Mouse (Mus musculus): ENCODE results near the gene Gabrr2. TPM values are rescaled to one million over a fixed set of nuclear protein-coding genes. Genes with fewer than 3 reads are reported as not detected.

The Gabrr2 gene
- polyA plus RNA-seq, 1 experiment from 2014 or later, result 0.24 TPM

- no peak overlapping the region for H3K27ac ChIP-seq (ENCODE audit: low read length)
- H3K9me3 ChIP-seq (ENCODE audit: control insufficient read depth, low read length), result no peaks in the 10 kb centered on the region
- 63% methylated on average over 6 of the region's 6 CpGs for WGBS
- H3K36me3 ChIP-seq (ENCODE audit: control insufficient read depth, insufficient read depth, low read length), result no peaks in the 10 kb centered on the region
- ATAC-seq, result no peak
- no peak overlapping the region for H3K9ac ChIP-seq (ENCODE audit: low read depth, low read length)
- no peaks in the 10 kb centered on the region for H3K4me1 ChIP-seq (ENCODE audit: control insufficient read depth, insufficient read depth, low read length)
- no peak overlapping the region for H3K4me2 ChIP-seq (ENCODE audit: low read depth, low read length)
- no peak overlapping the region for H3K4me3 ChIP-seq (ENCODE audit: low read length)
- H3K27me3 ChIP-seq (replicated peaks; ENCODE audit: control insufficient read depth, insufficient read depth, low read length), result no peaks in the 10 kb centered on the region
These were observed 61.7 kb downstream of the Gabrr2 start for GRCm38 (mm10) chr4:33124493-33124892.

- no peak for ATAC-seq
- Histone ChIP-seq H3K9ac (ENCODE audit: low read depth, low read length) (no peak overlapping the region), H3K4me2 (ENCODE audit: low read depth, low read length) (no peak overlapping the region), H3K9me3 (ENCODE audit: control insufficient read depth, low read length) (no peaks in the 10 kb centered on the region), H3K27ac (ENCODE audit: low read length) (no peak overlapping the region), H3K27me3 (replicated peaks; ENCODE audit: control insufficient read depth, insufficient read depth, low read length) (no peaks in the 10 kb centered on the region), H3K4me3 (ENCODE audit: low read length) (no peak overlapping the region), H3K36me3 (ENCODE audit: control insufficient read depth, insufficient read depth, low read length) (no peaks in the 10 kb centered on the region), H3K4me1 (ENCODE audit: control insufficient read depth, insufficient read depth, low read length) (no peaks in the 10 kb centered on the region)
- 53% methylated on average over 10 of the region's 10 CpGs for WGBS
These were observed 62.7 kb downstream of the Gabrr2 start for GRCm38 (mm10) chr4:33125409-33126084.

- H3K4me3 ChIP-seq (ENCODE audit: low read length), result no peak within 1 kb of the TSS
- no peaks in the 10 kb centered on the region for H3K4me1 ChIP-seq (ENCODE audit: control insufficient read depth, insufficient read depth, low read length)
- H3K36me3 ChIP-seq (ENCODE audit: control insufficient read depth, insufficient read depth, low read length), result no peaks in the 10 kb centered on the region
- H3K27me3 ChIP-seq (replicated peaks; ENCODE audit: control insufficient read depth, insufficient read depth, low read length), result no peaks in the 10 kb centered on the region
- no peak within 1 kb of the TSS for H3K4me2 ChIP-seq (ENCODE audit: low read depth, low read length)
- ATAC-seq, result no peak
- no peak within 1 kb of the TSS for H3K9ac ChIP-seq (ENCODE audit: low read depth, low read length)
- 54% methylated on average over 11 of the region's 11 CpGs for WGBS
- no peaks in the 10 kb centered on the region for H3K9me3 ChIP-seq (ENCODE audit: control insufficient read depth, low read length)
- no peak within 1 kb of the TSS for H3K27ac ChIP-seq (ENCODE audit: low read length)
These were observed 69.4 kb downstream of the Gabrr2 start, which contains the start of gene Gabrr1 for GRCm38 (mm10) chr4:33132221-33132620. Gabrr1 (plus strand) TSS chr4:33132521.

Other genes with a start within 250 kb of the Gabrr2 start
- gene Ankrd6, start 112.2 kb upstream of the Gabrr2 start, polyA plus RNA-seq (2015; fragmentation: Nextera tagmentation; extraction: Ambion mirVana), result 2.8 and 2.9 TPM in 2 replicates
- 28.0 and 30.1 TPM in 2 replicates for gene Rragd, start 80.0 kb upstream of the Gabrr2 start, polyA plus RNA-seq (2015; fragmentation: Nextera tagmentation; extraction: Ambion mirVana)
- 43.0 and 44.9 TPM in 2 replicates for gene Ube2j1, start 31.6 kb upstream of the Gabrr2 start, polyA plus RNA-seq (2015; fragmentation: Nextera tagmentation; extraction: Ambion mirVana)
- gene Gabrr1, start 69.5 kb downstream of the Gabrr2 start, polyA plus RNA-seq (2015; fragmentation: Nextera tagmentation; extraction: Ambion mirVana), result not detected in 2 replicates
- gene Pm20d2, start 126.7 kb downstream of the Gabrr2 start, polyA plus RNA-seq (2015; fragmentation: Nextera tagmentation; extraction: Ambion mirVana), result 0.82 and 0.88 TPM in 2 replicates
- 4.7 and 5.2 TPM in 2 replicates for gene Srsf12, start 146.0 kb downstream of the Gabrr2 start, polyA plus RNA-seq (2015; fragmentation: Nextera tagmentation; extraction: Ambion mirVana)
- gene Pnrc1, start 227.2 kb downstream of the Gabrr2 start, polyA plus RNA-seq (2015; fragmentation: Nextera tagmentation; extraction: Ambion mirVana), result 51.0 and 59.6 TPM in 2 replicates
- 15.9 and 16.3 TPM in 2 replicates for gene Rngtt, start 247.3 kb downstream of the Gabrr2 start, polyA plus RNA-seq (2015; fragmentation: Nextera tagmentation; extraction: Ambion mirVana)

All from intestine, embryonic 16.5 days (tissue).